Mouse (Mus musculus) mouse embryonic stem cell (cell line): Measurements from ENCODE around the gene Tyrp1.

Source experiments
- in situ Hi-C, 2 experiments: fragments of 300-500 bp; cut with MboI; formaldehyde crosslinking; loops; 1 replicate in 1 of 2; 3 replicates in 1 of 2; pipeline ENCODE4 v1.14.3; 2019 to 2020; ENCODE audit warnings: low sequenced_read_pairs in 2 of 2, low pct_unique_long_range_greater_than_20kb in 1 of 2, mixed read lengths in 1 of 2; ENCODE audit not compliant: unreplicated experiment in 1 of 2

Tyrp1 gene

DNA sequence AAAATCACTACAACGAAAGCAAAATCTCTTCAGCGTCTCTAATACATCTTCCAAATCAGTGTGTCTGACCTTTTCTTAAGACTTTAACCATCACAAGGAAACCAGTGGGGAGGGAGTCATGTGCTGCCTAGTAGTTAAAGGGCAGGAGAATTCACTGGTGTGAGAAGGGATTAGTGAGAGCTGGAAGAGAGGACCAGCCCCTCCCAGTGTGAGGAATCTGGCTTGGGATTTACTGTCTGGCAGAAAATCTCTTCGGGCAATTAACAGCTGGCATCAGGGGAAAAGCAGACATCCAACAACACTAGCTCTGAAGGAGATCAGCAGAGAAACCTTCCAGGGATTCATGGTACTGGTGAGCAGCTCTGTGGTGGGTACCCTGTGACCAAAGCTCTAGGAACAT, at the start of gene Tyrp1:
Tyrp1 (plus strand) TSS at position 74 of the 400 bp plus-strand sequence.
- in situ Hi-C loops: no loop called here

DNA sequence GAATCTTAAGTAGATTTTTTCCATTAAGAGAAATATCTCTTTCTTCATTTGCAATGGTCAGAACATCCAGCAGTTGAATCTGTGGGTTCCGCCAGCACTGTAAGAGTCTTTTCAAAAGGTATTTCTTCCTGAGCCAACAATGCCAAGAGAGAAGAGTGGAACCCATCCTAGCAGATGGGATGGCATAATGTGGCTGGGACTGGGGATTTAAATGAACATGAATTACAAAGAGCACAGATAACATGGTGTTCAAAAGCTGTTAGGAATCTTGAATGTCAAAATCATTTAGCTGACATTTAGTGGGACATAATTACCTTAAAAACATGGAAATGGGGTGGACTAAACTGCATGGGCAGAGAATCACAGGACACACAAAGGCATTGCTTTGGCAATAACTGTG, 45.6 kb upstream of the Tyrp1 start:
- in situ Hi-C loops: no loop called here

DNA sequence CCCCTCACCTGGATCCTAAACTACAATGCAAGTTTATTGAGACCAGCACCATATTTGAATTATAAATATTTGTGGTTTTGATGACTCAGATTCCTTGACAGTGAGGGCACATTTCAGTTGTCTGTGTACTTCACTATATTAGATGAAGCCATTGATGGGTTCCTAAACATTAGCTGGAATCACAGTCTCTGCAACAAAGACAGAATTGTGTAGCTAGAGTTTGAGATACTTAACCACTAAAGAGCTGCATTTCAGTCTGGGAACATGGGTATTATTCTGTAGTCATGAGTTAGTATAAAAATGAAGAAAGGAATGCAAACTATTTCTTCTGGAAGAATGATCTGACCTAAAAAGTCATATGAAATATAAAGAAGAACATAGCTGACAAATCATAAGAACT, 14.4 kb upstream of the Tyrp1 start:
- in situ Hi-C loops: no loop called here

DNA sequence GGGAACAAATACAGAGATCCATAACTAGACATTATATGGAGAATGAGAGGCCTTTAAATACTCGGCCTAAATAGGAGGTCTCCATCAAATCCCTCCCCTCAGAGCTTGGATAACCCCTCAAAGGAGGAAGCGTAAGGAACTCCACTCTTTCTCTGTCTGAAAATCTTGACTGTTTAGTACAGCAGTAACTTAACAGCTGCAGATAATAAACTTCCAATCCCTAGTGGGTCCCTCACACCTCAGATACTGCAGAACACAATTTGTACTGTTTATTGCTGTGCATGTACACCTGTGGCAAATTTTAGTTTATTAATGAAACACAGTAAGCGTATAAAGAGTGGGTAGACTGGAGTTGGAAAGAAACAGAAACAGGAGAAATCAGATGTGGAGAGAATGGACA, 12.0 kb upstream of the Tyrp1 start:
- in situ Hi-C loops: no loop called here

DNA sequence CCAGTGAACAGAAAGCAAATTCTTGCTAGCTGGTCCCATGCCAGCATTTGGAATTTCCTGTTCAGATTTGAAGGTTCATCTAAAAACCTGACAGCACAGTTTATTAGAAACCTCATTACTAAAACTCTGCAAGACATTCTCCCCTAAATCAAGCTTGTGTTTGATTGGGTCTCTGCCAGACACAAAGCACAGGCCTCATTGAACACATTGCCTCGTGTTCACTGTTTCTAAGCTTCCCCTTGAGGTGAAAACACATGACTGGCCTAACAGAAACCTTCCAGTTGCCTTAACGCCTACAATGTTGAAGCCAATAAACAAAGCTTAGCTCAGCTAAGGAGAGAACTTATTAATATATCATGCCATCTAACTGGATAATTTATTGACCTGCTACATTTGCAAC, 5.7 kb upstream of the Tyrp1 start:
- in situ Hi-C loops: no loop called here

DNA sequence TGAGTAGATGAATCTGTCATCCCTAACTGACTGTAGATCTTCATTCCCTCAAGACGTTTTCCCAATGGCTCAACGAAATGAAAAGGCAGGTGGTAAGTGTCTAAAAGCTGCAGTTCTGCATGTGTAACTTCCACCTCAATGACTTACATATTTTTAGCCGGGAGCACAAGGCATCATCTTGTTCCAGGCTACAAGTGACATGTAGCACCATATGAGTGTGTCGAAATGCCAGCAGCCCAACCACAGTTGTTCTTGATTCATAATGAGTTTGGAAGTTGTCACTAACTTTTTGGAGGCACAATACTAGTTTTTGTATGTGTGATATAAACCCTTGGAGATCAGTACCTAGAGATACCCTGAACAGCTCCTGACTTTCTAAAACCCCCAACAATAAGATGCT, 5.4 kb downstream of the Tyrp1 start:
- in situ Hi-C loops: no loop called here

DNA sequence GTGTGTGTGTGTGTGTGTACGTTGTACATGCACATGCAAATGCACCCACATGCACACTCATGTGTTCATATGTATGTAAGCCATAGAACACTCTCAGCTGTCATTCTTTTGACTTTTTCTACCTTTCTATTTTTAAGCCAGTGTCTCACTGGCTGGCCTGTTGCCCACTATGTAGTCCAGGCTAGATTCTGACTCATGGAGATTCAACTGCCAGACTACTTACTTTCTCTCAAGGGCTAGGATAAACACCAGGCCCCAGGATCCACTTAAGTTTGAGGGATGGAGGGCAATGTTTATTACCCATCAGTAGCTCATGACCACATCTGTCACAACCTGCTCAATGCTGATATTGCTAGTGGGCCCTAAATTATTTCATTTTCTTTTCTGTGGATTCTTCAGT, 8.1 kb downstream of the Tyrp1 start:
- in situ Hi-C loops: no loop called here

DNA sequence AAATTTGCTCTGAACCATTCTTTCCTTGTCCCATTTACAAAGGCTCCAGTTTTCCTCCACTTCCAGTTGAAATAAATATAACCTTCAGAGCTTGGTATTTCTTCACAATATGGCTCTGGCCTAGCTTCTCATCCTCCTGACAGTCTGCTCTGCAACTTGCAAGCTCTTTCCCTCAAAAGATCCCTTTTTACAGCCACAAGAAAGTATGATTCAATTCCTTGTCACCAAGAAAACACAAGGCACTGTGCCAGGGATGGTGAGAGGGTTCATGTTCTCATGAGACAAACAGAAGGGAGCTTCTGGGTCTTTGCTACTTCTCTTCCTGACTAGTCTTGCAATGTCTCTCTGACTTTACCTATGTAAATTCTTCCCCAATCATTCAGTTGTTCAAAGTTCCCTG, 9.8 kb downstream of the Tyrp1 start:
- in situ Hi-C loops: no loop called here

DNA sequence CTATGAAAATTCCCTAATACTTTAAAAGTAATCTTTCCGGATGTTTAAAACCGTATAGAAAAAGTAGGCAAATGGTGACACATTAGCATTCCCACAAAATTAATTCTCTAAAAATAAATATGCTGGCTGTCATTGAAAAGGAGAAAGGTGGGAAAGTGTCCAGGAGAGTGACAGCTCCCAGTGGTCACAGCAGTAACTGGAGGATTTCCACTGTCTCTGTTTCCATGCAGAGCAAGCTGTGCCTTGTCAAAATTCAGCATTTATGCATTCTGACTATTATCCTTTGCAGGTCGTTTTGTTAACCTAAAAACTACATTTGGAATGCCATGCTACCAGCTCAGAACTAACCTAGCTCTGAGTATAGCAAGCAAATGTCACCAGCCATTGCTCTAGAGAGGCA, 12.1 kb downstream of the Tyrp1 start:
- in situ Hi-C loops: no loop called here

DNA sequence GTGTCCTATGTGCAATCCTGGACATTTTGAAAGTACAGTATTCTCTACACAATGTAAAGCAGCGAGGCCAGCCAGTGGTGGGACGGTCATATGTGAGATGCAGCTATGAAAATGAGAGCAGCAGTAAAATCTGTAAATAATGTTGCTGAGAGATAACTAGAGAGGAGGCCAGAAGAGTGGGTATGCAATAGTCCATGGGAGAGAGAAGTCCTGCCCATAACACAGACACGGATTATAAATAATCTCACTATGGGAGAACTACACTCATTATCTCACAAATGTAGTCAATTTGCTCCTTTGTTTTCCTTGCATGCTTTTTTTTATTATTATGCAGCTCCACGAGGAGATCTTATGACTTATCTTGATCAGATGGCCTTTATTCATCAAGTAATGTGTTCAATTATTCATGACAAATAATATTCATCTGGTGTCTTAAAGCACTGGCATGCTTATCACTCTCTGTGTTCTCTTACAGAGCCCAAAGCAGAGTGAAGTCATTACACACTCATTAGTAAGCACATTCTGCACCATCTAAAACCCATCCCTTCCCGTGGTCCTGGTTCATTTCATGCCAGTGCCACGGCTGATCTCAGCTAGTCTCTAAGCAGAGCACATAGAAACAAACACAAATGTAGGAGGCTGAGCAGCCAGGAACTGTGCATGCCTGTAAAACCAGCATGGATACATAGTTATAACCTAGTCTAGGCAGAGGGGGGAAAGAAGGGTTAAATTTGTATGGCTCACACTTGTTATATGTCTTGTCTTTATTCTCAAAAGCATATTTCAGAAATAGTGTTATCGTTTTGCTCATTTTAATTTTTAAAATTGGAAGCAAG, 18.9 kb downstream of the Tyrp1 start:
- in situ Hi-C loops: loop anchor here (25.0 kb wide), 2 partner anchors 159 to 409 kb away; no protein-coding TSS in a partner anchor

DNA sequence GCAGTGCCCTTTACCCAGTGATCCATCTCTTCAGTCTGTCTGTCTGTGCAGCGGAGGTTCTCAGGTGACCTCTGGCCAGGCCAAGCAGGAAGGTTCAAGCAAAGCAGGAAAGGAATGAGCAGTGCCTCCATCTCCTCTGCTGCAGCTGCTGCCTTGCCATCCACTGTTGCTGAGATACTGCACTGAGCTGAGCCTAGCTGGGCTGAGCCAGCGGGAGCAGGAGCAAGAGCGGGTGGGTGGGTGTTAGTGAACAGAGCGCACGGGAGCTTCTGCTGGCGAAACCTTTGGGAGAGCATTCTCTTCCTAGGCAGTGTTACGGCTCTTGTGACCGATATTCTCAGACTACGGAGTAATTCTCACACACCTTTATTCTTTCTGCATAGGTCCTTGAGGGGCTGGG, 21.6 kb downstream of the Tyrp1 start:
- in situ Hi-C loops: loop anchor here (25.0 kb wide), 2 partner anchors 157 to 407 kb away; no protein-coding TSS in a partner anchor

DNA sequence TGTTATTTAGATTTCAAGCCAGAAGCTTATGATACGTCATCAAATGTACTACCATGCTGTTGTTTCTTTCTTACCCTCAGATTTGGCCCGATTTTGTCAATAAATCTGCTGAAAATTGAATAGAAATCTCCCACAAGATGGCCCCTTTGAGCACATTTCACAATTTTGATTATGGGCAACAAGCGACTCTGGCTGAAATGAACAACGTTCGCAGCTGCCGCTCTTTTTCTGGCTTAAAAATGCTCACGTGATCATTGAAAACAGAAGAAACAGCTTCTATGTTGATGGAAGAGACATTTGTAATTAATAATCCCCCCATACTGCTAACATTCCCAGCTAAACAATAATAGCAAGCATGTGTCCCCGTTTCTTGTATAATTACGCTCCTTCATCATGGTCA, 29.0 kb downstream of the Tyrp1 start:
- in situ Hi-C loops: loop anchor here (10.0 to 25.0 kb wide), 3 partner anchors 149 to 399 kb away; no protein-coding TSS in a partner anchor

DNA sequence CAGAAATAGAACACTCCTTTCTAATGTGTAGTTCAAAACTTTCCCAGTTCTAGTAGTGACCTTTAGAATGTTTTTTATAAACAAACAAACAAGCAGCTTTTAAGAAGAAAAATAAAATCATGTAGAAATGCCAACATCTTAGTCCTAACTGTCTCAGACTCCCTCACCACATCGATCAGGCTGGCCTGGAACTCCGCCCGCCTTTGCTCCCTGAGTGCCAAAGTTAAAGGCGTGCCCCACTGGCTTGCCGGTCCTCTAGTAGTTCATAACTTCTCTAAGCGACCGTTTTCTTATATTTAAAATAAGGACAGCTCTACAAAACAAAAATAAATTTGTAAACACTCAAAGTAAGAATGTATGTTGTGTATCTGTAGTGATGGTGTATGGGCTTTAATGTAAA, 30.0 kb downstream of the Tyrp1 start:
- in situ Hi-C loops: loop anchor here (10.0 to 25.0 kb wide), 3 partner anchors 148 to 398 kb away; no protein-coding TSS in a partner anchor

DNA sequence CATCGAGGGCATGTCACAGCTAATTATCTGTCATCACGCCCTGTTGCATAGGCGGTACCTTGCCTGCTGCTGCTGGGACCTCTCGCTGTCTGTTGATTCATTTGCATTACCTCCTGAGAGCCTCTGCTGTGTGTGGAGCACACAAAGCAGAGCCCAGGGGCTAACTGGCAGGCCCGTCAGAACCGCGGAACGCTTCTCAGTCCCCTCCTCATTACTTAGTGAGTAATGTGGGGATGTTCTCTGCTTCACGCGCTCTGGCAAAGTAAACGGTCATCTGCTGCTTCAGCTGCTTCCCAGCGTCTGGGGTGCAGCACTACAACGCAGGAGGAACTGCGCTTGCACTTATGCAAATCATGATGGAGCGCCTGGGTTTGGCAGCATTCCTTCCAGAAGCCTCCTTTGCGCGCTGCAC, 30.6 kb downstream of the Tyrp1 start:
- in situ Hi-C loops: loop anchor here (10.0 to 25.0 kb wide), 3 partner anchors 148 to 398 kb away; no protein-coding TSS in a partner anchor

DNA sequence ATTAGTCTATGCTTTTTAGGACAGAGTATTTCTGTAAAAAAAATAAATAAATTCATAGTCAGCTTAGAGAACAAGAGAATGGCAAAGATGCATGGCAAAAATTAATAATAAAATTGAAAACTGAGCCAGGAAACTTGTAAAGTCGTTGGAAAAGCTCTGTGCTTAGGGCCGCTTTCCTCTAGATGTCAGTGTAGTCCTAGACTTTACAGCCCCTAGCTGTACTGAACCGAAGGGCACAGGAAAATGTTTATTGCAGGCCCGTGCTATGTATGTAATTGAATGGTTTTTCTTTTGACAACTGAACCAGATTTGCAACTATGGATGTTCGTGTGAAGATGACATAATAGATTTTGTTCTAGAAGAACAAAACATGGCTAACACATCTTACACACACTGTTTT, 32.1 kb downstream of the Tyrp1 start:
- in situ Hi-C loops: loop anchor here (10.0 to 25.0 kb wide), 3 partner anchors 146 to 396 kb away; no protein-coding TSS in a partner anchor

DNA sequence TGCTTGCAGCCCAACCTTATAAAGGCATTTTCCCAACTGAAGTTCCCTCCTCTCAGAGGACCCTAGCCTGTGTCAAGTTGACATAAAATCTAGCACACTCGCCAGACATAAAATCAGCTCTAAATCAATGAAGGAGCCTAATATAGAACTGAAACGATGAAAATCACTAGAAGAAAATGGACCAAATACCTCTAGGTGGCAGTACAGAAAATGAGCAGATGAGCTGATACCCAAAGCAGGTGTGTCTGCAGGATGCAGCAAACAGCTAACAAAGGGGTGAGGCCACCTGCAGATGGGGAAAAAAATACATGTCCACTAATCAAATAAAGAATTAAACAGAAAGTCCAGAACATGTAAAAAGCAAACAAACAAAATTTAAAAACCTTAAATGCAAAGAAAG, 35.7 kb downstream of the Tyrp1 start:
- in situ Hi-C loops: loop anchor here (10.0 to 25.0 kb wide), 3 partner anchors 143 to 393 kb away; no protein-coding TSS in a partner anchor

DNA sequence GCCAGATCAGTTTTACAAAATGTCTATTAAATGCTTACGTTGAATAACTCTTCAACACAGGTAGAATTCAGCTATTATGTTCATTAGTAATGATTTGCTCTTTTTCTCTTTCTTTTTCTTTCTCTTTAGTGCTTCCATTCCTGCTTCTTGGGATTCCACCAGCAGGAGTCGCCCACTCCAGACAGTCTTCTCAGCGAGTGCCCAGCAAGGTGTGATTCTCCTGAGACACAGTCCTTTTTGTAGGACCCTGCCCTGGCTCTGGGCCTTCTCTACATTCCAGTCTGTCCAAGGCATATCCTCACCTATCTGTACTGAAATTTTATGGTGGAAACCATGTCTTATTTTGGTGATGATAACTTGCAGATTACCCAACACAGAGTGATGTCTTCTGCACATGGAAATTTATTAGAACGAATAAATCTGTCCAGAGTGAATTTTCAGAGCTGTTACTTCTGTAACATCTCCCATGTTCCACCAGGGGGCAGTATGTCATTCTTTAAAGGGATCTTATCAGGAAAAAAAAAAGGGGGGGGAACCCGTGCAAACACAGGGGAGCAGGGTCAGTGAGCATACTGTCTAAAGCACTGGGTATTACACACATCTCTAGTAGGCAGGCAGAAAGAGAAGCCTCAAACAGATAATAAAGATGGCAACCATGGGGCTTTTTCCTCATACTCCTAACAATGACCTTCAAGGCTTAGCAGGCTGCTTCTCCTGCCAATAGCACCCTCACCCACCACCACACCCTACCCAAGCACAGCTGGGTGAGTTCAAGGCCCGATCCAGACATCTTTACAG, 39.1 kb downstream of the Tyrp1 start:
- in situ Hi-C loops: loop anchor here (25.0 kb wide), 2 partner anchors 139 to 389 kb away; no protein-coding TSS in a partner anchor

DNA sequence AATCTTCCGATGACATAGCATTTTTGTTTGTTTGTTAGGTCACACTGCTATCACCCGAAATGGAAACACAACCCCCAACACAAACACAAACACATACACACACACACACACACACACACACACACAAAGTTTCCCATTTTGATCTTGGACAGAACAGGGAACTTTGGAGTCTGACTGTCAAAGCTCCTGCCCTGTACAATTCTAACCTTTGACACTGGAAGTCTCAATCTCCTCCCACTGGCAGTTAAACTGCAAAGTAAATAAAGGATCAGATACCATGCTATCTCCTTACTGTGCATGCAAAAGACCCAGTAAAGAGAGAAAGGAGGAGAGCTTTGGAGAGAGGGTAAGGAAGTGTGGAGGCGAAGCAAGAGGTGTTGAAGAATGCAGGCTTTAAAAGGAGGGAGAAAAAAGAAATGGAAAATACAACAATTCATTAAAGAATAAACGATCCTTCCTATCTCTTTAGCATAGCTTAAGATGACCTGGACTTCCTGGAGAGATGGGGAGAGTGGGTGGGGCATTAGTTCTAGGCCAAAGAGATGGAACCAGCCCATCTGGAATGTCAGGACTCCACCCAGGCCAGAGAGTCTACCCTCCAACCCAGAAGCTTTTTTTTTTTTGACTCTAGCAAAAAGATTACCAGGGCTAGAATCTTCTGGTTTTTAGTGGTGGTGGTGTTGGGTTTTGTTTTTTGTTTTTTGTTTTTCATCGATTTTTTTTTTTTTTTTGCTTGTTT, 40.4 kb downstream of the Tyrp1 start:
- in situ Hi-C loops: loop anchor here (25.0 kb wide), 2 partner anchors 138 to 388 kb away; no protein-coding TSS in a partner anchor
